Mouse (Mus musculus) lung, adult 2 months (tissue): ENCODE data around the gene Oaz1.

Experiments used
- CTCF ChIP-seq: fragments of 200-500 bp; IDR thresholded peaks from 2 replicates; pipeline ENCODE4 v1.5.1; 2011; ENCODE audit warnings: mild to moderate bottlenecking, low read length, control low read depth; ENCODE audit not compliant: insufficient read depth
- POLR2A ChIP-seq: fragments of 200-500 bp; IDR thresholded peaks from 2 replicates; pipeline ENCODE4 v1.6.1; 2011; ENCODE audit warnings: low read depth, mild to moderate bottlenecking, control low read depth, low read length, borderline replicate concordance; ENCODE audit errors: extremely low read depth

DNA sequence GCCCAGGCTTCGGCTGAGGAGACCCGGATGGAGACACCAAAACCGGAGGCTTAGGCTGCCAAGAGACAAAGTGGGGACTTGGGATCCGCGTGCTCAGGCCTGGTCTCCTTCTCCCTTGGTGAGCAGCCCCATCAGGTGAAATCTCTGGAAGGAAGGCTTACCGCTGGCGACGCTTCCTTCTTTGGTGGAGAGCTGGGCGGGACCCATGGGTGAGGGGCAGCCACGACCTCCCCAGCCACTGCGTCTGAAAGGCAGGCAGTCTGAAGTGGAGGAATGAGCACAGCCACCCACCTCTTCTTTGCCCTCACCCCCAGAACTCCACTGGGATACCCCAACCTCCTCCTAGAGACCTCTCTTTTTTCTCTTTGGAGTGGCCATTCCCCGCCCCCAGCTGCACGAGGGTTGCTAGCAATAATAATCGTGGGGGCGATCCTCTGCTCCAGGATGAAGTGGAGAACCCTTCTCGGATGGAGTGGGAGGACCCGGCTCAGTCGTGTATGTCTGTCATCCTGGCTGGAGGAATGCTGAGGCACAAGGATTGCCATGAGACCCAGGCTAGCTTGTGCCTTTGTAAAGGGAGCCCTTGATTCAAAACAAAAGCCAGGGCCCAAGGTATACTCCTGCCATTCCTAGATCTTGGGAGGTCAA is 17.3 kb upstream of the Oaz1 start:
- no peak for TF ChIP-seq CTCF
- TF ChIP-seq POLR2A = no peak
